Mouse (Mus musculus) liver (tissue): ENCODE data around the gene Dnah1.

ENCODE experiments used
- DNase-seq: peaks from one replicate; pipeline ENCODE4 v3.0.0-alpha.2; 2020; ENCODE audit warnings: mixed read lengths

The Dnah1 gene

GRCm38 (mm10) chr14:31323849-31324792 lies at the start of gene Dnah1:
Gene Dnah1 (minus strand): TSS chr14:31323896.
- DNase-seq: peak; percentile 73

- no peak for DNase-seq
Measured at GRCm38 (mm10) chr14:31369377-31369776, 45.7 kb upstream of the Dnah1 start.

DNA sequence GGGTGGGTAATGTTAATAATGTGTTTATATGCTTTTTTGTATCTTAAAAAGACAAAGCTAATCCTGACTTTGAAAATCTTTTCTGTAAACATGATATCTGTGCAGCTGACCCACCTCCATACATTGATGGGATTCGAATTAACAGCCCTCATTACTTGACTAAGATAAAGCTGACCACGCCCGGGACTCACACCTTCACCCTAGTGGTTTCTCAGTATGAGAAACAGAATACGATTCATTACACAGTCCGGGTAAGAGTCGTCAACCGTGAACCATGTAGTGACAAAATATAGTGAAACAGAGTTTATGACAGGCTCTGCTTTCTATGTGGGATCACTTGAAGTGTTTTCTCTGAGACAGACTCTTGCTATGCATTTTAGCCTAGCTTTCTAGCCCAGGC lies 44.3 kb upstream of the Dnah1 start:
- DNase-seq: no peak

DNA sequence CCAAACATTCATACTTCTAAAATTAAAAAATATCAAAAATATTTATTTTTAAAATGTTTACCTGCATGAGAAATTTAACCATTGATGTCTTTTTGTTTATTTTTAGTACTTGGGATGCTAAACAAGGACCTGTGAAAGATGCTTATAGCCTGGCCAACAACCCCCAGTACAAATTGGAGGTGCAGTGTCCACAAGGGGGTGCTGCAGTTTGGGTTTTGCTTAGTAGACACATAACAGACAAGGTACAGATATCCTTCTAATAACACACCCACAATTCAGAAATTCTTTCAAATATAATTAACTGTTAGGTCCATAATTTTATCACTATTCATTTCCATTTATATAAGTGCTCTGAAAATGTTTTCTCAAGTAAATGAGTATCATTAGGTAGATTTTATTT lies 41.7 kb upstream of the Dnah1 start:
- peak; percentile 77 for DNase-seq

- DNase-seq: peak; percentile 63
Measured at GRCm38 (mm10) chr14:31364589-31364988, 40.9 kb upstream of the Dnah1 start.

DNA sequence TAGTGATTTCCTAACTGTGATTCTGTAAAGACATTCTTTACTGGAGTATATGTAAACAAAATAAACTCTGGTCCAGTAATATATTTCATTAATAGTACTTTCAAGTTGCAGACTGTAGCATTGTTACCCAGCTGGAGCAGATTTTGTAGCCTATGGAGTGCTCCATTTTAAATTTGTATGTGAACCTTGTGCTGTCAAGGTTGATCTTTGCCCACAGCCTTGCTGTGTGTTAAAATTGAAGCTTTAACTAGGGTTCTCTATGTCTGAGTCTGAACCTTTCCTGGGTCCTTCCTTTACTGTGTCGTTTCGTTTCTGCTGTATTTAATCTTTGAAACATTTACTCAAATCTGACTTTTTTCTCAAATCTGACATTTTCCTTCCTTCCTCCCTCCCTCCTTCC lies 38.5 kb upstream of the Dnah1 start:
- no peak for DNase-seq

DNA sequence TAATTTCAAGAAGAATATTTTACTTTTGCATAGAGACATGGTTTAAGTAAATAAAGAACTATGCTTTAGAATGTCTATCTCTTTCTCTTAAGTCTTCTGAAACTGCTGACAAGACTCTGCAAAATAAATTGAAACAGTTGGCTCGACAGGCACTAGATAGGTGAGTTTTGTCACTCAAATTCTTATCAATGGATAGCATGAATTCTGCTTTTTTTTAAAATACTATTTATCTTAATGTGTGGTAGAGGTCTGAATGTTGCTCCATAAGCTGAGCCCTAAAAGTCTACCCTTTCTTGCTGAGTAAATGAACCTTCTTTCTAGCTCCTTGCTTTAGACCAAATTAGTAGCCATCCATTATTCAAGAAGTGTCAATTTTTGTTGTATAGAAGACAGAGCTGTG lies 21.7 kb upstream of the Dnah1 start:
- DNase-seq: no peak

DNA sequence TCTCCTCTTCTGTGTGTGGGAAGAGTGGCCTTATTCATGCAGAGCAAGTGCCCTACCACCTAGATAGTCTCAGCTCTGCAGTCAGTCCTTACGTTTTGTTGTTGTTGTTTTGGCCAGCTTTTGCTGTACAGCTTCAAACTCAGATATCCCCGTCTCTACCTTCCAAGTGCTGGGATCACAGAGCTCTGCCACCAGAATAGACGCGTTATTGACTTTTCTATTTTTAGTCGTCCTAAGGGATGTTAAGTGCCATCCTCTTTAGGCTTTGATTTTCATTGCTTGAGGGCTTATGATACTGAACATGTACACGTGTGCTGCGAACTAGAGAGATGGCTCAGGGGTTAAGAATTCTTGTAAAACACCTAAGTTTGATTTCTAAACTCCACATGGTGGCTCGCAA lies 19.5 kb upstream of the Dnah1 start:
- DNase-seq: no peak

DNA sequence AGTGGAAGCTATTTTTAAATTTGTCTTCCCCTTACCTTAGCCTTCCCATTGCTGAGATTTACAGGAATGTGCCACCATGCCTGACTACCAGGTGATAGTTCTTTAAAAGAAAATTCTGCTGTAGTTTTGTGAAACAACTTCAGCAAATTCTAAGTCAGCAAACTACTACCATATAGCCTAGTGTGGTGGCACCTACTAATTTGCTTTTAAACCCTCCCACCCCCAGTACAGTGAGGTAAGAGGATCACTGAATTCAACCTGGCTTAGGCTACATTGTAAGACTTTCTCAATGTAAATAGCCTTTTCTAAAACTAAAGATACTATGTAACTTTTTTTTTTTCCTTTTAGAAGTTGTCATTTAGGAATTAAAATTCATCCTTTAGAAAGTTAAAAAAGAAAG lies 14.3 kb upstream of the Dnah1 start:
- DNase-seq: no peak

GRCm38 (mm10) chr14:31337406-31337805 lies 13.7 kb upstream of the Dnah1 start:
- DNase-seq: no peak

GRCm38 (mm10) chr14:31336369-31337155 lies 12.9 kb upstream of the Dnah1 start, which contains the start of gene Capn7:
Gene Capn7 (plus strand): TSS chr14:31336638.
- DNase-seq: peak; percentile 100

DNA sequence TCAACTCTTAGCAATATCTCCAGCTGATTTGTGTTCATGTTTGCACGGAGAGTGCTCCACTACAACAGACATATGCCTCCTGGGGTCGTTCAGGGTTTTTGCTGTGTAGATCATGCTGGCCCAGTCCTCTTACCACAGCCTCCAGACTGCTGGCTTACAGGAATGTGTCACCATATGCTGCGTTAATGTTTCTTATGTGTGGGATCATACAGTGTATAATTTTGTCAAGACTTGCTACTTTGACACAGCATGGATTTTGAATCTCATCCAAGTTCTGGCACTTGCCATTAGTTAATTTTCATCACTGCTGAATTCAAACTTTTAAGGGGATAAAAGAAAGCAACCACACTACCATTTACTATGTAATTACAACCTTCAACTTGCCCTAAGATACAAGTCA lies 12.1 kb upstream of the Dnah1 start:
- no peak for DNase-seq

DNA sequence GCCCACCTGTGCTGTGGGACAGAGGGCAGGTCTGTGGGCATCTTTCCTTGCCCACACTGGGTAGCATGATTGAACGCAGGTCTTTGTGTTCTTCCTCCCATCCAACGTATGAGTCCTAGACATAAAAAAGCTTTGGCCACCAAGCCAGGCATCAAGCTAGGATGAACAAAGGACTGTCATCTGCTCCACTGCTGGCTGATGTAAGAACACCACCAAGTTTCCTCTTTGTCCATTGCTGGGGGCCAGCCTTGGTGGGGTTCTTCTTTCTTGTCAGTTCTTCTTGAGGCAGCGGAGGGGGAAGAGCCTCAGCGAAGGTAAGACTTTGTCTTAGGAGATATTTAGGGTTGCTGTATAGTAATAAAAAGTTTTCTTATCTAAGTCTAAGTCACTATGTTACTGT lies 7.3 kb upstream of the Dnah1 start:
- DNase-seq: no peak

DNA sequence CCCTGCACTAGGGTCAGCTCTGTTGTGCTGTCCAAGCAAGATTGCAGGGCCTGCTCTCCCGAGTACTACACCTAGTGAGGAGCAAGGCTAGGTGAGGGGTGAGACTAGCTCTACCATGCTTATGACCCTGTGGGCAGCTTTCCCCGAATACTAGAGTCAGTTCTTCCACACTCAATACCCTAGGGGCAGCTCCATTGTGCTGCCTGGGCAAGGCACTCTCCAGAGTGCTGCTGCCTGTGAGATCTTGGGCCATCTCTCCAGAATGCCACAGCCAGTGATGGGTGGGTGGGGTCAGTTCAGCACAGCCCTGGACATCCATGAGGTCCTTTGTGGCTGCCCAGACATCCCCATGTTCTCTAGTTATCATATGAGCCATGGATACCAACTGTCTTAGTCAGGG lies 6.0 kb upstream of the Dnah1 start:
- no peak for DNase-seq

GRCm38 (mm10) chr14:31327681-31328080 lies 4.0 kb upstream of the Dnah1 start:
- DNase-seq: no peak

- no peak for DNase-seq
Measured at GRCm38 (mm10) chr14:31327196-31327595, 3.5 kb upstream of the Dnah1 start.

- DNase-seq: no peak
Measured at GRCm38 (mm10) chr14:31326770-31327169, 3.1 kb upstream of the Dnah1 start.

DNA sequence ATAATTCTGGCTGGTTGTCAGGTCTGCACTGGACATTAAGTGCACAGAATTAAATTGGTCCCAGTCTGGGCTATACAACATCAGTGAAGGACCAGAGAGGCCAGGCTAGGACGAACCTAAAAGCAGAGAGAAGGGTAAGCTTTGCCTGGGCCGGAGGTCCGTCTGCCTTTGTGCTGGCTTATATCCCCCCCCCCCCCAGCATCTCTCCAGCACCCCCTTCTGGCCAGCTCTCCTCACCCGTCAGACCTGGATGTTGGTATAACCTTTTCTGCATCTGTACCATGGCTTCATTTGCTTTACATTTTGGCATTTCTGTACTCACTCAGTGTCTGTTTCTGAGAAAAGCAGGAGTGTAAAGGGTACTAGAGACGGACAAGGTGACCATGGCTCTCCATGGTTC lies 1.9 kb upstream of the Dnah1 start:
- DNase-seq: no peak

GRCm38 (mm10) chr14:31324851-31325250 lies 1.2 kb upstream of the Dnah1 start:
- DNase-seq: peak; percentile 70

GRCm38 (mm10) chr14:31323189-31323588 lies 507 bp downstream of the Dnah1 start:
- no peak for DNase-seq

DNA sequence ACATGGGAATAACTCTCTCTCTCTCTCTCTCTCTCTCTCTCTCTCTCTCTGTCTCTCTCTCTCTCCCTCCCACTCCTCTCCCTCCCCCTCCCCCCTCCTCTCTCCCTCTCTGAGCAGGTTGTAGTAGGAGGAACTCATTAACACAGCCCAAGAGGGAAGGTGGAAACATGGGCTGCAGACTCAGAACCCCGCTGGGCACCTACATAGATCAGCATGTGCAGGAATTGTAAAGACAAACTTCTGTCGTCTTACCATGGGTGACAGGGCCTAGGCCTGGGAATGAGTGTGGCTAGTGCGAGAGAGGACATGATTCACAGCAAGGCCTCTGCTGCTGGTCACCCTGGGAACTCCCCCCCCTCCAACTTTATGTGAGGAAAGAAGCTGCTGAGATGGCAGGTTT lies 1.5 kb downstream of the Dnah1 start:
- no peak for DNase-seq

GRCm38 (mm10) chr14:31321181-31321580 lies 2.5 kb downstream of the Dnah1 start:
- no peak for DNase-seq

DNA sequence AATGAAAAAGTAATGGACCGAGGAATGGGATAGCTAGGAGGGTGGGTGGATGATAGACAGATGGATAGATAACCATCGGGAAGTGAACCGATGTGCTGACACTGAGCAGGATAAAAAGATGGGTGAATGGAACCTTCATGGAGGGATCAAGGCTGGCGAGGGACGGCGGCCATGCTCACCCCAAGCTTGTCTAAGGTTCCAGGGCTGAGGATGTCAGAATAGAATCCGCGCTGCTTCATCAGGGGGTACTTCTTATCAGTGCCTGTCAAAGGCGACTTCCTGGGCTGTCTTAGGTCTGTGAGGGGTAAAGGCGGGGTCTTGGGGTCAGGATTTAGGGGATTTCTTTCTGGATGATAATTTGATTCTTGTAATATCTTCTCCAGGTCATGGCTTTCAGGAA lies 4.2 kb downstream of the Dnah1 start:
- no peak for DNase-seq

- DNase-seq: peak; percentile 76
Measured at GRCm38 (mm10) chr14:31317754-31318153, 5.9 kb downstream of the Dnah1 start.
